Mouse (Mus musculus) testis, adult 2 months (tissue): ENCODE results near the gene Rab30. TPM values are rescaled to one million over a fixed set of nuclear protein-coding genes. Genes with fewer than 3 reads are reported as not detected.

Source experiments
- H3K27ac ChIP-seq: fragments of 200-500 bp; 2 replicates; pipeline ENCODE4 v1.5.1; 2012; ENCODE audit warnings: low read depth, low read length; ENCODE audit not compliant: control insufficient read depth, insufficient read depth
- H3K27me3 ChIP-seq: fragments of 200-500 bp; 2 replicates; pipeline ENCODE4 v1.6.1; 2012; ENCODE audit warnings: mild to moderate bottlenecking, low read length, moderate library complexity; ENCODE audit not compliant: control insufficient read depth, insufficient read depth
- H3K36me3 ChIP-seq: fragments of 200-500 bp; 2 replicates; pipeline ENCODE4 v1.6.1; 2012; ENCODE audit warnings: mild to moderate bottlenecking, low read length; ENCODE audit not compliant: control insufficient read depth, insufficient read depth
- H3K4me1 ChIP-seq: fragments of 200-500 bp; 2 replicates; pipeline ENCODE4 v1.6.1; 2012; ENCODE audit warnings: low read length; ENCODE audit not compliant: control insufficient read depth, insufficient read depth
- H3K4me3 ChIP-seq: fragments of 200-500 bp; 2 replicates; pipeline ENCODE4 v1.5.1; 2012; ENCODE audit warnings: low read depth, mild to moderate bottlenecking, low read length, moderate library complexity, mixed read lengths; ENCODE audit not compliant: control insufficient read depth
- CTCF ChIP-seq: fragments of 200-500 bp; IDR thresholded peaks from 2 replicates; pipeline ENCODE4 v1.5.1; 2012; ENCODE audit warnings: low read depth, mild to moderate bottlenecking, inconsistent platforms, low read length, moderate library complexity; ENCODE audit not compliant: control insufficient read depth, insufficient read depth, insufficient replicate concordance
- POLR2A ChIP-seq: fragments of 200-500 bp; IDR thresholded peaks from 2 replicates; pipeline ENCODE4 v1.6.1; 2012; ENCODE audit warnings: low read depth, mild to moderate bottlenecking, inconsistent platforms, low read length, moderate library complexity; ENCODE audit not compliant: control insufficient read depth
- polyA plus RNA-seq: library from polyadenylated mRNA; depleted of rRNA; stranded (reverse); fragments of >200 nt; gene quantifications from 2 replicates; pipeline ENCODE4 v1.2.3, GENCODE M21; 2012; rRNA removed

Gene Rab30
- 0.63 and 1.3 TPM in 2 replicates for polyA plus RNA-seq

DNA sequence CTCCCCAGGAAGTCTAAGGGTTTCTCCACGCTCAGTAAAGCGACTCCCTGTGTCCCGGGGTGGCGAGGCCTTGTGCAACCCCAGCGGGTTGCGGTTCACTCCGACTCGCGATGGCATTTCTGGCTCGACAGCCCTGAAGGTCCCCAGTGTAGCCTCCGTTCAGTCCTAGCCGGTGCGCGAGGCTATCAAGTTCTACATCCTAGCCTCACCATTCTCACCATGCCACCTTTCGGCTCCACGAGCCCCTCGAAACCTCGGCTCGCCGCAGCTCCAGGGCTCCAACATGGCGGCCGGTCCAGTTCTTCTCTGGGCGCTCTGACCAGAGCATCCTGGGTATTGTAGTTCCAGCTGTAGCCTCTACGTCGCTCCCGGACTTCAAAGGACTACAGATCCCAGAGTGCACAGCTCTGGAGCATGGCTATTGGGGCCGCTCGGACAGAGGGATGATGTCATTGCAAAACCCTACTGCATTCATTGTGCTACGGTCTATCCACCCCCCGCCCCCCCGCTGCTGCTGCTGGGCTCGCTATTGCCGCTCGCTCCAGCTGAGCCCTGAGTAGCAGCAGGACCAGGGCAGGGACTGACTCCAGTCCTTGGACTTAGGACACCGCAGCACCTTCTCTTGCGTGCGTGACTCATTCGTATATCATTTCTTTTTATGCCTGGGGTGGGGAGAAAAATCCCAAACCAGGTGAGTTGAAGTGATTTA is at the start of gene Rab30:
TSS of gene Rab30 (plus strand) at position 452 of the 709 bp plus-strand sequence.
- Histone ChIP-seq H3K4me3 (peak within 1 kb of the TSS; percentile 96), H3K27ac (peak within 1 kb of the TSS; percentile 70), H3K36me3 (no peaks in the 10 kb centered on the region), H3K27me3 (no peaks in the 10 kb centered on the region), H3K4me1 (peaks cover 2% of the 10 kb centered on the region)
- TF ChIP-seq POLR2A: peak; percentile 89
- no peak for TF ChIP-seq CTCF

DNA sequence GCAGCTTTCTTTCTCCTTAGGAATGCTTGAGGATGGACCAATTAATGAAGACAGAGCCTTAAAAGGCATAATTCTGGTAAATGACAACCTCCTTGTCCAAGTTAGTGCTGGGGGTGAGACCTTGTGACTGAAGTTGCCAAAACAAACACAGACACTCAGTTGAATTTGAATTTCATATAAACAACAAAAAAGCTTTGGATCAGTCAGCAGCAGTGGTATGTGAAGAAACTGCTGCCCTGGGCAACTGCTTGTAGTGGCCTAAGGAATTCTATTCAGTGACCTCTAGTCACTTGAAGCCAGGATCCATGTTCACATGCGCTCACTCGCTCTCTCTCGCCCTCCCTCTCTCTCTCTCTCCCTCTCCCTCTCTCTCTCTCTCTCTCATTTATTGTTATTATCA is 45.0 kb upstream of the Rab30 start:
- TF ChIP-seq POLR2A: no peak
- no peak for TF ChIP-seq CTCF
- Histone ChIP-seq H3K4me1 (no peaks in the 10 kb centered on the region; the same call in 1 of the 2 replicates), H3K4me3 (no peak overlapping the region), H3K27ac (no peak overlapping the region), H3K27me3 (no peaks in the 10 kb centered on the region), H3K36me3 (no peaks in the 10 kb centered on the region)

DNA sequence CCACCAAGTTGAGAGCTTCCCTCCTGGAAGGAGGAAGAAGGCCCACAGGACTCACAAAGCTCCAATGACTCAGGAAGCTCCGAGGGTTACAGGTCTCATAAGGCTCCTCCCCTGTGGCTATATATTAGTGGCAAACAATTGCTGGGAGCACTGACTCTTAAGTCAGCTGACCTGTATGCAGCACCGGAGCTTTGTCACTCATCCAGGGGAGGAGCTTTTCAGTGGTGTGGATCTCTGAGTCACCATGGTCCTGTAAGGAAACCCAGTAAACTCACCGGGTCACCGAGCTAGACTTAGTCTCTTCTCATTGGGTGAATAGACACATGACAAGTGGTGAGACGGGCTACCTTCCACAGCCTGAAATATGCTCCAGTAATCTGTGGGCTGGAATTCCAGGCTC is 42.6 kb upstream of the Rab30 start:
- H3K27ac ChIP-seq: no peak overlapping the region
- TF ChIP-seq POLR2A (no peak), CTCF (no peak)
- no peaks in the 10 kb centered on the region for H3K36me3 ChIP-seq
- no peaks in the 10 kb centered on the region for H3K27me3 ChIP-seq
- H3K4me3 ChIP-seq: no peak overlapping the region
- H3K4me1 ChIP-seq: no peaks in the 10 kb centered on the region; the same call in 1 of the 2 replicates

DNA sequence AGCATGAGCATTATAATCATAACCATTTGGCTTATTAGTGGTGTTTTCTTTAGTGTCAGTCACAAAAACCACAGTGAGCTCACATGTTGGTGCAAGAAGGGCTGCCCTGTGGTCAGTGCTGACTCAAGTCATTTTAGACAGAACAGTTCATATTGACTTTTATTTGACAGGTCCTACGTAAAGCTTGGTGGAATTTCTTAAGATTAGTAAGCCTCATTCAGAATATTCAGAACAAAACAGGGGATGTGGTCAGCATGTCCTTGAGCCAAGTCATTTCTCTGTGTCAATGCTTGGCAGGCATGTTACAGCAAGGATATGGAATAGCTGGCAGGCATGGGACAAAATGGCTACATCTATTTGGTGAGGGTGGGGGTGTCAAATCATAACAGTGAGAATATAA is 37.7 kb upstream of the Rab30 start:
- Histone ChIP-seq H3K36me3 (no peaks in the 10 kb centered on the region), H3K27ac (no peak overlapping the region), H3K4me1 (peaks cover 6% of the 10 kb centered on the region), H3K27me3 (no peaks in the 10 kb centered on the region), H3K4me3 (no peak overlapping the region)
- TF ChIP-seq CTCF (no peak), POLR2A (no peak)

DNA sequence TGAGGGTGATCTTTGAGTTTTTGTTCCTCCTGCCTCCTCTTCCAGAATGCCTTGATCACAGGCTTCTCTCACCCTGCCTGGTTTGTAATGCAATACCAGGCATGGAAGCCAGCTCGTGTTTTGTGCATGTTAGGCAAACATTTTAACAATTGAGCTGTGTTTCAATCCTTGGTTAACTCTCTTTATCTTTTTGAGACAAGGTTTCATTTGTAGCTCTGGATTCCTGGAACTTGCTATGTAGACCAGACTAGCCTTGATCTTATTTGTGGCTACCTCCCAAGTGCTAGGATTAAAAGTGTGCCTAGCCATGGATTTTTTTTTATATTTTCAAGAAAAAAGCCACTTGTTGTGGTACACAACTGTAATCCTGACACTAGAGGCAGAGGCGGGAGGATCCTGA is 35.9 kb upstream of the Rab30 start:
- peaks cover 6% of the 10 kb centered on the region for H3K4me1 ChIP-seq
- no peak overlapping the region for H3K27ac ChIP-seq
- no peak overlapping the region for H3K4me3 ChIP-seq
- H3K36me3 ChIP-seq: no peaks in the 10 kb centered on the region
- no peak for TF ChIP-seq POLR2A
- no peak for TF ChIP-seq CTCF
- no peaks in the 10 kb centered on the region for H3K27me3 ChIP-seq

DNA sequence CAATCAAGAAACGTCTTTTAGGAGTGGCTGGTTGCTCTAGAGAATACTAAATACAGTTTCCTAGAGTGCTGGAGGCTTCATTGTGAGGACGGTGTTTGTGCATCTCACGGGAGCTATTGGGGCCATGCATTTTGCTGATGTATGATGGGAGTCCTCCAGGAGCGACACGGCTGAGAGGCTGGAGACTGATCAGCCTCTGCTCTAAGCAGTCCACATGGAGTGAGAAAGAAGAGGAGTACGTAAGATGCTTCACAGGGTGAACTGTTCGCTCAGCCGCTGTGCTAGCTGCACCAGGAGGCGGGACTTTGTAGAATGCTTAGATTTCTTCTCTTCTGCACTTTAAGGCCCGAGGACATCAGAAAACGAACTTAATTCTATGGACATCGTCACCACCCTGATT is 34.7 kb upstream of the Rab30 start:
- H3K36me3 ChIP-seq: no peaks in the 10 kb centered on the region

DNA sequence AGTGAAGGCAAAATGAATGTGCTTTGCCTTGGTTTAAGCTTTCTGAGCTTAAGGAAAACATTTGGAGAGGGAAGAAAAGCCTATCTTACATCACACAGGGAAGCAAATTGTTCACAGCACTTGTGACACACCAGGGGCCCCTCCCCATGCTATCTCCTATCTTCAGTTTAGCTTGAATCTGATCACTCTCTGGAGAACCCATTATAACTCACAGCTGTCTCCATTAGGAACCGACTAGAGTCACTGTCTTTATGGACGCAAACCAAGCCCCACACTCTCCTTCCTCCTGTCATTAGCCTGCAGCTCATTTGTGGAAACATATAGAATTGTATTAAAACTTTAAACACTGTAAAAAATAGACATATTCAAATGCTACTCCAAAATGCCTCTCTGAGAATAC is 31.8 kb upstream of the Rab30 start:
- TF ChIP-seq CTCF (no peak), POLR2A (no peak)
- Histone ChIP-seq H3K4me3 (no peak overlapping the region), H3K4me1 (peaks cover 6% of the 10 kb centered on the region), H3K27ac (no peak overlapping the region), H3K27me3 (no peaks in the 10 kb centered on the region), H3K36me3 (no peaks in the 10 kb centered on the region)

More for the DNA sequence above, 34.7 kb upstream of the Rab30 start:
- TF ChIP-seq POLR2A: no peak
- no peak for TF ChIP-seq CTCF
- H3K27me3 ChIP-seq: no peaks in the 10 kb centered on the region
- H3K27ac ChIP-seq: no peak overlapping the region
- H3K4me3 ChIP-seq: peak overlapping the region; percentile 15; the same call in 1 of the 2 replicates
- H3K4me1 ChIP-seq: peaks cover 6% of the 10 kb centered on the region

DNA sequence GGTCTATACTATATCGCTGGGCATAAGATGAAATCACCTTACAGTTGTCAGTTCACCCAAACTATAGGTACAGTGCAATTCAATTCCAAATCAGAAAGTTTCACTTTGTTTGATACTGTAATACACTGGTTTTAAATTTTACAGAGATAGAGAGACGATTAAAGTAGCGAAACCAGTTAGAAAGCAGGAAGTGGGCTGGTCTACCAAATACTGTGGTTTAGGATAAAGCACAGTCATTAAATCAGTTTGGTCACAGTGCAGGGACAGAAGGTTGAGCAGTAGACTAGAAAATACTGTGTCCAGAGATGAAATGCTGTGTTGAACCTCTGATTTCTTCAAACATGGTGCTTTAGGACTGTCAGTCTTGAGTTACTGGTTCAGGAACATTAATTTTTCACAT is 29.8 kb upstream of the Rab30 start:
- Histone ChIP-seq H3K4me1 (peaks cover 5% of the 10 kb centered on the region), H3K27ac (no peak overlapping the region), H3K4me3 (no peak overlapping the region), H3K27me3 (no peaks in the 10 kb centered on the region), H3K36me3 (no peaks in the 10 kb centered on the region)
- TF ChIP-seq CTCF: no peak
- no peak for TF ChIP-seq POLR2A
